Mouse (Mus musculus) myocyte (in vitro differentiated cells): ENCODE data around the gene Slc16a7.

Experiments used
- CEBPB ChIP-seq: IDR thresholded peaks from 2 replicates; pipeline ENCODE4 v1.6.1; 2011; ENCODE audit warnings: mild to moderate bottlenecking, moderate library complexity; ENCODE audit not compliant: poor library complexity, insufficient read depth, severe bottlenecking
- E2F4 ChIP-seq: IDR thresholded peaks from one replicate; pipeline ENCODE4 v1.6.1; 2011; ENCODE audit warnings: mild to moderate bottlenecking, control low read depth, moderate library complexity; ENCODE audit not compliant: insufficient read depth
- MAX ChIP-seq: IDR thresholded peaks from one replicate; pipeline ENCODE4 v1.6.1; 2011; ENCODE audit warnings: low read depth, mild to moderate bottlenecking, control low read depth
- MYOG ChIP-seq, 3 experiments: IDR thresholded peaks; one replicate each; pipeline ENCODE4 v1.6.1; 2011; ENCODE audit warnings: control low read depth in 2 of 3, low read depth in 2 of 3, mild to moderate bottlenecking in 2 of 3; ENCODE audit not compliant: insufficient read length in 2 of 3, control insufficient read depth in 1 of 3, insufficient read depth in 1 of 3
- POLR2A ChIP-seq: IDR thresholded peaks from one replicate; pipeline ENCODE4 v1.6.1; 2011; ENCODE audit warnings: low read depth, mild to moderate bottlenecking, control low read depth, moderate library complexity; ENCODE audit not compliant: insufficient read length
- POLR2AphosphoS2 ChIP-seq: IDR thresholded peaks from one replicate; pipeline ENCODE4 v1.6.1; 2011; ENCODE audit warnings: low read depth, control low read depth; ENCODE audit not compliant: insufficient read length
- TCF12 ChIP-seq: IDR thresholded peaks from one replicate; pipeline ENCODE4 v1.6.1; 2011; ENCODE audit warnings: mild to moderate bottlenecking, control low read depth; ENCODE audit not compliant: poor library complexity, insufficient read depth, severe bottlenecking
- TCF3 ChIP-seq: IDR thresholded peaks from one replicate; pipeline ENCODE4 v1.6.1; 2011; ENCODE audit warnings: low read depth, control low read depth; ENCODE audit not compliant: insufficient read length

- TF ChIP-seq E2F4 (no peak), POLR2A (no peak), MYOG (IDR thresholded peaks at IDR 0.05; ENCODE audit: control insufficient read depth in 1 of 3, insufficient read depth in 1 of 3, insufficient read length in 2 of 3, low read depth in 2 of 3) (no peak), POLR2AphosphoS2 (no peak), MAX (no peak), CEBPB (no peak), TCF3 (no peak), TCF12 (no peak)
Measured at GRCm38 (mm10) chr10:125271448-125271847, 117.8 kb downstream of the Slc16a7 start.
